Mouse (Mus musculus) spleen, adult 2 months (tissue): Measurements from ENCODE around the gene Rpl31.

Experiments
- CTCF ChIP-seq: fragments of 200-500 bp; IDR thresholded peaks from 2 replicates; pipeline ENCODE4 v1.5.1; 2011; ENCODE audit warnings: mild to moderate bottlenecking, inconsistent platforms; ENCODE audit not compliant: insufficient read depth, insufficient read length, insufficient replicate concordance; ENCODE audit errors: extremely low read depth
- POLR2A ChIP-seq: fragments of 200-500 bp; IDR thresholded peaks from 2 replicates; pipeline ENCODE4 v1.6.1; 2011; ENCODE audit warnings: low read depth, low read length, inconsistent platforms

DNA sequence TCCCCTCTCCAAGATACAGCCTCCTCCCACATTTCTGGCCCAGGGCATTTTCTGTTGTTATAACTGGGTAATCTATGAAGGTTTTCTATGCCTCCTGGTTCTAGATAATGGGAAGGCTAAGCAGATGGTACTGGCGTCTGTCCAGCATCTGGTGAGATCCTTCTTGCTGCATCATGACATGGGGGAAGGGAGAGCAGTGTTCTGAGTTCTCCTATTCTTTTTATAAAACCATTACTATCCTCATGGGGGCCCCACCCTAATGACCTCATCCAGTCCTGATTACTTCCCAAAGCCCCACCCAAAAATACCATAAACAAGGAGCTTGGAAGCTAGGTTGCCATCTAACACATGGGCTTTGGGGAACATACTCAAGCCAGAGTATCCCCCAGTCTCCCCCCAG lies 18.6 kb upstream of the Rpl31 start:
- TF ChIP-seq POLR2A, result no peak
- no peak for TF ChIP-seq CTCF
